Mouse (Mus musculus) macrophage (primary cell): ENCODE data around the gene Dnah17. TPM values are rescaled to one million over a fixed set of nuclear protein-coding genes. Genes with fewer than 3 reads are reported as not detected.

Experiments
- H3K27ac ChIP-seq: fragments of 350-480 bp; formaldehyde crosslinking; 2 replicates; pipeline ENCODE4 v1.9.0; 2021
- H3K36me3 ChIP-seq: fragments of 350-480 bp; formaldehyde crosslinking; 2 replicates; pipeline ENCODE4 v1.9.0; 2021; ENCODE audit errors: inconsistent target
- H3K4me3 ChIP-seq: fragments of 350-480 bp; formaldehyde crosslinking; 2 replicates; pipeline ENCODE4 v1.9.0; 2021; ENCODE audit errors: inconsistent target
- H3K79me2 ChIP-seq: fragments of 350-480 bp; formaldehyde crosslinking; 2 replicates; pipeline ENCODE4 v1.9.0; 2021; ENCODE audit errors: inconsistent target
- WGBS: methylation state at CpG from one replicate; pipeline ENCODE4 v1.1.7; 2026; ENCODE audit warnings: inconsistent platforms; ENCODE audit not compliant: missing documents; 5-methylcytosine and 5-hydroxymethylcytosine counted together
- polyA plus RNA-seq: library from polyadenylated mRNA; stranded (reverse); fragments of 250-400 nt; gene quantifications from 3 replicates; pipeline ENCODE4 v1.2.4, GENCODE M21; 2018; ENCODE audit warnings: inconsistent platforms

Dnah17 gene
- polyA plus RNA-seq, 1 experiment from 2014 or later: 0.16 TPM

GRCm38 (mm10) chr11:118085961-118086360, 44.5 kb downstream of the Dnah17 start:
- Histone ChIP-seq H3K79me2 (no peaks in the 10 kb centered on the region), H3K27ac (no peak overlapping the region), H3K36me3 (no peaks in the 10 kb centered on the region), H3K4me3 (no peak overlapping the region)
- WGBS: 86% methylated on average over 8 of the region's 8 CpGs

DNA sequence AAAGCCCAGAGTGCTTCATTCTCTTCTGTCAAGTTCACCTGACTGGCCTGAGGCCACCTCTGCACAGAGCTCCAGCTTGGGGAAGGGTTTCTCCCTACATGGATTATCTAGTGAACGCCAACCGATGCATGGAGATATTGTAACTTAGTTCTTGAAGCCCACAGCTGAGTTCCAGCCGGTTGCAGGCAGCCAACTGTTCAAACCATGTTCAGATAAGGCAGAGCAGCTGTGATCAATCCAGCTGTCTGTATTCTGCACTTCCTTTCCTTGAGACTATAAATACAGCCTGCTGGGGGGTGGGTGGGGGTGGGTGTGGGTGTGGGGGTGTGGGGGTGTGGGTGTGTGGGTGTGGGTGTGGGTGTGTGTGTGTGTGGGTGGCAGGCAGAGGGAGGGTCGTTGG, 45.3 kb downstream of the Dnah17 start:
- no peak overlapping the region for H3K4me3 ChIP-seq
- no peak overlapping the region for H3K27ac ChIP-seq
- no peaks in the 10 kb centered on the region for H3K36me3 ChIP-seq
- WGBS: 68% methylated on average over 4 of the region's 4 CpGs
- no peaks in the 10 kb centered on the region for H3K79me2 ChIP-seq

DNA sequence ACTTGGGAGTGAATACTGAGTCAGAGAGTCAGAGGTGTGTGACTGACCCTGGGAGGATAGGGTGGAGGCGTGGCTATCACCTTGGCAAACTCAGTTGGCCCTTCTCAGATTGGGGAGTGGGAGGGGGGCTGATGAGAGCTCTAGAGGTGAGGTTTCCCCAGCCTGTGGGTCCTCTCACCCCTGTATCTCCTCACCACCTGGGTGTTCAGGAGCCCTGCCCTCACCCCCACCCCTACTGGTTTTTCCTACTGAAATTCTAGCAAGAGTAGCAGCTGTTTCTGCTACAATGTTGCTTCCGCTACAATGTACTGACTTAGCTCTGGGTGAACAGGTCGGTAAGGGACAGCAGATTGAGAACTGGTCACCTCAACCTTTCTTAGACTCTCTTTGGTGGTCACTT, 46.2 kb downstream of the Dnah17 start:
- H3K4me3 ChIP-seq: no peak overlapping the region
- WGBS: 80% methylated on average over 3 of the region's 3 CpGs
- no peak overlapping the region for H3K27ac ChIP-seq
- no peaks in the 10 kb centered on the region for H3K79me2 ChIP-seq
- no peaks in the 10 kb centered on the region for H3K36me3 ChIP-seq

DNA sequence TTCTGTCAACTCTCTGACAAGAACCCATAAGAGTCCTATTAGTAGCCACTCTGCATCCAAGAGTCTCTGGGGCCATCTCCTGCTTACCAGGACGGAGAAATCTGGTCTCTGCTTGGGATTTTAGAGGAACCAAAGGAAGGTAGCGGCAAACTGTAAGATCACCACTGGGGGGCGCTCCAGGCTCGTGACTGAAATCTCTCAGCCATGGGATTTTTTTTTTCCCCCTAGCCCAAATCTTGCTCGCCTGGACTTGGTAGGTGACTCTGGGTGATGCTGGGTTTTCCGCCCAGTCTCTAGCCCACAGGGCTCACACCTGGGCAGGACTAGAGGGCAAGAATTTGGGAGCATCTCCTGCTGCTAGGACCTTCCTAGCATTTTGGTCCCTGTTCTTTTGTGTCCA, 46.6 kb downstream of the Dnah17 start:
- H3K79me2 ChIP-seq: no peaks in the 10 kb centered on the region
- no peak overlapping the region for H3K4me3 ChIP-seq
- H3K36me3 ChIP-seq: no peaks in the 10 kb centered on the region
- 12% methylated on average over 6 of the region's 6 CpGs for WGBS
- no peak overlapping the region for H3K27ac ChIP-seq

DNA sequence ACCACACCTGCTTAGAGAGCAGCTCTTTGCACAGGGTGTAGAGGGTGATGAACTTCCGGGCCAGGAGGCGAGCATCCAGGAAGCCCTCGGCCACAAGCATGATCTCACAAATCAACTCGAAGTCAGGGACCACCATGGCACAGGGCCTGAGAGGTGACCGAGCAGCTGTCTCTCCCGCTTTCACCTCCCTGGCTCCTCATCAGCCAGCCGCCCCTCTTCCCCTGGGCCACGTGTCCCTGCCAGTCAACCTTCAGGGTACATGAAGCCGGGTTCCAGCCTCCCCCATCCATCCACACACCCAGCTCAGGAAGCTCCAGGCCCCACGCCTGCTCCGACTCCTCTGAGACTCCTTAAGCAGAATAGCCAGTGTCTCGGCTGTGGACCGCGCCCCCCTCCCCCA, 48.1 kb downstream of the Dnah17 start:
- Histone ChIP-seq H3K79me2 (no peaks in the 10 kb centered on the region), H3K4me3 (no peak overlapping the region), H3K36me3 (no peaks in the 10 kb centered on the region), H3K27ac (no peak overlapping the region)
- WGBS: 85% methylated on average over 12 of the region's 14 CpGs

- no peaks in the 10 kb centered on the region for H3K36me3 ChIP-seq
- H3K79me2 ChIP-seq: no peaks in the 10 kb centered on the region
- no peak overlapping the region for H3K4me3 ChIP-seq
- H3K27ac ChIP-seq: no peak overlapping the region
- WGBS: 96% methylated on average over 14 of the region's 14 CpGs
These were observed 50.7 kb downstream of the Dnah17 start for GRCm38 (mm10) chr11:118079750-118080149.

DNA sequence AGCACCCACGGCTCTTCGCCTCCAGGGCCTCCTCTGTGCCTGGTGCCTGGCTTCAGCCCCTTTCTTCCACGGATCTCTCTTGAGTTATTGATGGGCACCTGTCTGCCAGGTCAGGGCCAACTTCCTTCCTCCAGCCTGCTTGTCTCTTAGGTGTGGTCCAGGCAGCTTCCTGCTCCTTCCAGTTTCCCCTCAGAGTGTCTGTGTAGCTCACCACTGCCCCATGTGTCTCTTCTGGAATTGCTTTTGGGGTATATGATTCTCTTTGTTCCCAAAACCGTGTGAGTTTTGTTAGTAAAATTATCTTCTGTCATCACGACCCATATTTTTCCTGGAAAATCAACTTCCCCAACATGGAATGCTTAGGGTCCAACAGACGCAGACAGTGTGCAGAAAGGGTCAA, 53.5 kb downstream of the Dnah17 start:
- Histone ChIP-seq H3K79me2 (no peaks in the 10 kb centered on the region), H3K27ac (no peak overlapping the region), H3K4me3 (no peak overlapping the region), H3K36me3 (no peaks in the 10 kb centered on the region)
- 62% methylated on average over 6 of the region's 6 CpGs for WGBS

DNA sequence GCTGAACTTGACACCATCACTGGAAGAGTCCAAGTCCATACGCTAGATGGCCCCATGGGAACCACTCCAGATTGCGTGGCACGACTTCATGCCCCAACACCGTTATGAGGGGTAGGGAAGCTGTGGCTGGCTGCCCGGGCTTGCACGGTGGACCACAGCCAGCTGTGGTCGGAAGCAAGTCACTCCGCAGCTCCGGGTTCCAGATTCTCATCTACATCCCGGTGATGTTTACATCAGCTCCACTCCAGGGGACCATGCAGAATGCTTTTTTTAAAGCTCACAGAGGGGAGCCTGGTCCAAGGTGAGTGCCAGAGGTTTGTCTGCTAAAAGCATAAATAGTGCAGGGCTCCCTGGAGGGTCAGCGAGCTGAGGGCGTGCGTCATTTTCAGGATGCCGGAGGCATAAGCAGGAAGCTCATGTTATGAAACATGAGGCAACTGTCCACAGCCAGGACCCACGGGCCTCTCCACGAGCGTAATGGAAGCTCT, 55.4 kb downstream of the Dnah17 start:
- Histone ChIP-seq H3K4me3 (no peak overlapping the region), H3K79me2 (no peaks in the 10 kb centered on the region), H3K36me3 (no peaks in the 10 kb centered on the region), H3K27ac (no peak overlapping the region)
- 17% methylated on average over 17 of the region's 17 CpGs for WGBS

DNA sequence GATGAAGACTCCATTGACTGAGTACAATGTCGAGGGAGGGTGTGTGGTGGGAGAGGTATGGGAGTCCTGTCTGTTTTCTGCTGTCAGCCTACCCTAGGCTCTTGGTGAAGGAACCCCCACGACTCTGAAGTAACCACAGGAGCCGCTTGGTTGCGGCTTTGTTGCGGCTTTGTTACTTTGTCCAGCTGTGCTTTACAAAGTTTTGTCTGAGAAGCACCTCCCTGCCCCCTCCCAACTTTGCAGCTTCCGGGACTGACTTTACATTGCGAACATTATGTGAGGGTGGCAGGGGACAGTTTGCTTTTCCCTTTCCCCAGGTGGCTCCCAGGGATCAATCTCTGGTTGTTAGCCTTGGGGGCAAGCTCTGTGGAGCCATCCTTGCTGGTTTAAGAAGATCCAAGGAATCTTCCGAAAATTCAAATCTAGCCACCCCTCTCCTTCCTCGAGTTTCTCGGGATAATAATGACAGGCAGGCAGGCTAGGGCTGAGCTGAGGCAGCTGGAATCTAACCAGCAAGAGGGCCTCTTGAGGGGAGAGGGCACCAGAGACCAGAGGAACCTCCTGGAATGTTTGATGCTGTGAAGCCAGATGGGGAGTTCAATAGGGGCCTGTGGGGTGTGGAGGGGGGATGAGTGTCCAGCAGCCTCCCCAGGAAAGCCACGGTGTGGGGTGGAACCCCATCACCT, 59.1 kb downstream of the Dnah17 start:
- Histone ChIP-seq H3K27ac (no peak overlapping the region), H3K4me3 (no peak overlapping the region), H3K79me2 (no peaks in the 10 kb centered on the region), H3K36me3 (no peaks in the 10 kb centered on the region)
- WGBS: 41% methylated on average over 11 of the region's 11 CpGs

GRCm38 (mm10) chr11:118068812-118069332, 61.6 kb downstream of the Dnah17 start:
- Histone ChIP-seq H3K36me3 (no peaks in the 10 kb centered on the region), H3K27ac (no peak overlapping the region), H3K79me2 (no peaks in the 10 kb centered on the region), H3K4me3 (no peak overlapping the region)
- 88% methylated on average over 15 of the region's 16 CpGs for WGBS

- no peak overlapping the region for H3K4me3 ChIP-seq
- 89% methylated on average over 8 of the region's 8 CpGs for WGBS
- H3K36me3 ChIP-seq: no peaks in the 10 kb centered on the region
- H3K27ac ChIP-seq: no peak overlapping the region
- H3K79me2 ChIP-seq: no peaks in the 10 kb centered on the region
These were observed 62.8 kb downstream of the Dnah17 start for GRCm38 (mm10) chr11:118067588-118067987.

DNA sequence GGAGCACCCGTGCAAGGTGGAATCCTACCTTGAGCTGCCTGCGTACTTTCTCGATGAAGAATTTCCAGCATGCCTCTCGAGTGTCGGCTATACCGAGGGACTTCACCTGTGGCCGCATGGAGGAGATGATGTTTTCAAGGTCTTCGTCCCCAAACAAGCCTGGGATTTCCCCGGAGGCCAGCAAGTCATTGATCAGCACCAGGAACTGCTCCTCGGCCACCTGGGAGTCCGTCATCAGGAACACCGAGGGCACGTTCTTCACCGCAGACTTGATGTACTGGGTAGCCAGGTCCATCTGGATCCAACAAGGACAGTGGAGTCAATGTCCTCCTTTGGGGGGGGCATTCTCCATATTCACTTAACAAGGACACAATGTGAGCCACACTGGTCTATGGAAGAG, 70.4 kb downstream of the Dnah17 start:
- Histone ChIP-seq H3K27ac (no peak overlapping the region), H3K4me3 (no peak overlapping the region), H3K79me2 (no peaks in the 10 kb centered on the region), H3K36me3 (no peaks in the 10 kb centered on the region)
- whole genome bisulfite sequencing: 87% methylated on average over 14 of the region's 14 CpGs

DNA sequence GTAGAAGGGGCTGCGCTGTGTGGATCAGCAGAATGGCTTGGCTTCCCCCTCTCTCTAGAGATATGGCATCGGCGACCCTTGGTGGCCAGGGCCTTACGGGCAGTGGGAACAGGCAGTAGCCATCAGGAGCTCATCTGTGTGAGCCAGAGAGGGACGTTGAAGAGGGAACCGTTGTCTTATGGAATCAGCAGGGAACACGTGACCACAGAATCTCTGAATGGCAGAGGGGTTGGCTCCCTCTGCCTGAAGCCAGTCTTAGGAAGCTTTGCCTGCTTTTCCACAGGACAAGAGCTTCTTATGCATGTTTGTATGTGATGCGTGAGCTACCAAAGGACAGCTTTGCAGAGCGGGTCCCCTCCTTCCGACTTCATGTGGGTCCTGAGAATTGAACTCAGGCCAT, 71.6 kb downstream of the Dnah17 start:
- WGBS: 78% methylated on average over 10 of the region's 10 CpGs
- Histone ChIP-seq H3K36me3 (no peaks in the 10 kb centered on the region), H3K79me2 (no peaks in the 10 kb centered on the region), H3K4me3 (no peak overlapping the region), H3K27ac (no peak overlapping the region)

GRCm38 (mm10) chr11:118058367-118058766, 72.1 kb downstream of the Dnah17 start:
- Histone ChIP-seq H3K79me2 (no peaks in the 10 kb centered on the region), H3K27ac (no peak overlapping the region), H3K36me3 (no peaks in the 10 kb centered on the region), H3K4me3 (no peak overlapping the region)
- 78% methylated on average over 12 of the region's 12 CpGs for WGBS

GRCm38 (mm10) chr11:118050174-118050573, 80.3 kb downstream of the Dnah17 start:
- Histone ChIP-seq H3K36me3 (no peaks in the 10 kb centered on the region), H3K79me2 (no peaks in the 10 kb centered on the region), H3K27ac (no peak overlapping the region), H3K4me3 (no peak overlapping the region)
- 93% methylated on average over 15 of the region's 16 CpGs for WGBS

DNA sequence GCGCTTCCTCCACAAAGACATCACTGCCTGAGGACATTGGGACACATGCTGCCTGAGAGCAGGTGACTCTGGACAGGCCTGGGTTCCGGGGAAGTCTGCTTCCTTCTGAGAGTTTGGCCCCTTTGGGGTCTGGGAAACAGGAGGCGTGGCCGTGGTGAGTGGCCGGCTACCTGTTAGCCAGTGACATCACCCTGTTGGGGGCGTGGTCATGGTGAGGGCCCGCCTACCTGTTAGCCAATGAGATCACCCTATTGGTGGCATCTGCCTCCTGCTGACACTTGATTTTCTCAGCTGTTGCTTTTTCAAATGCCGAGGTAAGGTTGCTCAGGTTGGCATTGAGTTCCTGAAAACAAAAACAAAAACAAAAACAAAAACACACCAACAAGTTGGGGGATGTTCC, 80.8 kb downstream of the Dnah17 start:
- Histone ChIP-seq H3K36me3 (no peaks in the 10 kb centered on the region), H3K27ac (no peak overlapping the region), H3K4me3 (no peak overlapping the region), H3K79me2 (no peaks in the 10 kb centered on the region)
- 63% methylated on average over 8 of the region's 8 CpGs for WGBS
